Mouse (Mus musculus): Measurements from ENCODE around the gene Cul7.

Gene Cul7

DNA sequence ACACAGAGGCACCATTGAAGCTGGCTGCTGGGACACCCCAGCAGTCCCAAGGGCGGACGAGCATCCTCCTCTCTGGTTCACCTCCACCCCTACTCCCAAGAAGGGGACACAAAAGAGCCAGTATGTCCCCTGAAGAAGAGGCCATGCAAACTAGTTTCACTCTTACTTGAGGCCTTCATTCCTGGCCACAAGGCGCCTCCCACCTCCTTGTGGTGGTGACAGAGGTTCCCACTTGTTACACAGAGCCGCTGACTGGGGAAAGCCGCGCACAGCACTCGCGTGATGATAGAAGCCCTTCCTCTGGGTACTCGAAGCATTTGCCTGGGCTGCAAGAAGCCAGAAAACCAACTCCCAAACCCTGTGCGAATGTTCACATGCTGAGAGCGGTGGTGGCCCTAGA lies 27.9 kb upstream of the Cul7 start:
- H3K27me3 ChIP-seq (ENCODE audit: insufficient read depth, low read length) = no peaks in the 10 kb centered on the region
- peak overlapping the region; percentile 60 for H3K4me3 ChIP-seq (replicated peaks; ENCODE audit: low read length)
- no peaks in the 10 kb centered on the region for H3K36me3 ChIP-seq (ENCODE audit: insufficient read depth, low read length)
- H3K9me3 ChIP-seq (ENCODE audit: low read length) = no peaks in the 10 kb centered on the region
- TF ChIP-seq POU5F1 (IDR thresholded peaks at IDR 0.05; ENCODE audit: borderline replicate concordance, low read length) (no peak), NANOG (IDR thresholded peaks at IDR 0.05; ENCODE audit: borderline replicate concordance, low read length) (no peak), CTCF (conservative IDR thresholded peaks at IDR 0.05; ENCODE audit: low read length) (no peak)
- peaks cover 100% of the 10 kb centered on the region for H3K4me1 ChIP-seq (replicated peaks; ENCODE audit: low read depth, low read length)

DNA sequence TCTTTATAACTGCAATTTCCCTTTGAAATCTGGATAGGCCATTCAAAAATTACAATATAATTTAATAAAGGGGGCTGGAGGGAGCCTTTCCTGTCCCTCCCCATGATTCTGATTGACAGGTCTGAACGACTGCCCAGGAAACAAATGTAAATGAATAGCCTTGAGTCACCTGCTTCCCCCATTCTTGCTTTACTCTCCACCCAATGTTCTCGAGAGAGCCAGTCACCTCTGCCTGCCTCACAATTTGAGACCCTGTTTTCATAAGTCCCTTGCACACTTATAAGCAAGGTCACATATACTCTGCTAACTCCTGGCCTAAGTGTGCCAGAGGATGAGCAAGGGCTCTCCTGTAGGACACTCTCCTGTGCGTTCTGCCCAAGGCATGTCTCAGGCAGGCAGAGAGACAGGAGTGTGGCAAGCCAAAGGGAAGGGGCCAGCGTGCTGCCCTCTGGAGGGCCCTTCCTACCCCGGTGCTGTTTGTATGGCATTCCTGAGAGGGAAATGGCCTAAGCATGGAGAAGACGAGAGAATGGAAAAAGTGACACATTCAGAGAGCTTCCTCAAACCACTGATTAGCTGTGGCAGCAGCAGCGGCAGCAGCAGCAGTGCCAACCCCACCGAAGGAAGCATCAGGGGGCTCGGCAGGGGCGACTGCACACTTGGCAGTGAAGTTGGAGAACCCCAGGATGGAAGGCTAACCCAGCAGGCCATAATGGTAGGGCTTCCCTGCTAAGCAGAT lies 26.1 kb upstream of the Cul7 start:
- peak overlapping the region; percentile 70 for H3K4me3 ChIP-seq (replicated peaks; ENCODE audit: low read length)
- TF ChIP-seq CTCF (conservative IDR thresholded peaks at IDR 0.05; ENCODE audit: low read length) (no peak; the same call in 1 of the 2 replicates), POU5F1 (IDR thresholded peaks at IDR 0.05; ENCODE audit: borderline replicate concordance, low read length) (no peak), NANOG (IDR thresholded peaks at IDR 0.05; ENCODE audit: borderline replicate concordance, low read length) (no peak)

DNA sequence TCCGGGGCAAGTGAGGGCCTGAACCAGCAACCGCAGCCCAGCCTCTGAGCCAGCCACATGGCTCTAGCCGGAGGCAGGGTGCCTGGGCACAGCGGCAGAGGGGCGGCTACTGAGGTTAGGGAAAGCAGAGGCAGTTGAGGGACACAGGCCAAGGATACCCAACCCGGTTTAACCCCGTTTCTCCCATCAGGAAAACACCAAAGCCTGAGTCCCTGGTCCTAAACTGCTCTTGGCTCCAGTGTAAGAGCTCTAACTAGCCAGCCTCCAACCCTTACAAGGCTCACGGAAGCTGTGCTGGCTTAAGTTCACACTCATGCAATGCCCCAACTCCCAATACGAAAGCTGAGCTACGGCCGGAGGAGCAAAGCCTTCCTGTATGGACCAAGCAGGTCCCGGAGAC lies 25.5 kb upstream of the Cul7 start:
- Histone ChIP-seq H3K27me3 (ENCODE audit: insufficient read depth, low read length) (peaks cover 8% of the 10 kb centered on the region), H3K4me3 (replicated peaks; ENCODE audit: low read length) (peak overlapping the region; percentile 70)
- no peak for TF ChIP-seq NANOG (IDR thresholded peaks at IDR 0.05; ENCODE audit: borderline replicate concordance, low read length)
- TF ChIP-seq POU5F1 (IDR thresholded peaks at IDR 0.05; ENCODE audit: borderline replicate concordance, low read length) = no peak
- TF ChIP-seq CTCF (conservative IDR thresholded peaks at IDR 0.05; ENCODE audit: low read length) = no peak

More for the DNA sequence above, 26.1 kb upstream of the Cul7 start:
- Histone ChIP-seq H3K36me3 (ENCODE audit: insufficient read depth, low read length) (no peaks in the 10 kb centered on the region), H3K27me3 (ENCODE audit: insufficient read depth, low read length) (peaks cover 8% of the 10 kb centered on the region), H3K9me3 (ENCODE audit: low read length) (no peaks in the 10 kb centered on the region), H3K4me1 (replicated peaks; ENCODE audit: low read depth, low read length) (peaks cover 95% of the 10 kb centered on the region)

DNA sequence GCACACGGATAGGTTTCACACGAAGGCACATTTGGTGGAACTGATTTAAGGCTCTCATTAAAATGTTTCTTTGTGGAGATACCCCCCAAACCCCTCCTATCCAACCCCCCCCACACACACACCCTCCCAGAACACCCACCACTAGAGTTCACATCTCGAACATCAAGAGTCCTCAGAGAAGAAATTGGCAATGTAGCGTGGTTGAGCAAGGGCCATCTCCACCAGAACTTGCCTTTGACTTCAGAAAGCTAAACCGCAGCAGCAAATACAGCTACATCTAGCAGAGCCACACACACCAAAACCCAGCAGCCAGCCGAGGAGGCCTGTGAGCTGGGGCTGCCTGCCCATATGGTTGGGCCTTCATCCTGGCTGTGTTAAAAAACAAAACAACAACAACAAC lies 22.7 kb upstream of the Cul7 start:
- peaks cover 8% of the 10 kb centered on the region for H3K27me3 ChIP-seq (ENCODE audit: insufficient read depth, low read length)
- H3K4me3 ChIP-seq (replicated peaks; ENCODE audit: low read length) = peak overlapping the region; percentile 97
- TF ChIP-seq POU5F1 (IDR thresholded peaks at IDR 0.05; ENCODE audit: borderline replicate concordance, low read length) (no peak), NANOG (IDR thresholded peaks at IDR 0.05; ENCODE audit: borderline replicate concordance, low read length) (no peak), CTCF (conservative IDR thresholded peaks at IDR 0.05; ENCODE audit: low read length) (no peak)
- peaks cover 87% of the 10 kb centered on the region for H3K4me1 ChIP-seq (replicated peaks; ENCODE audit: low read depth, low read length)
- H3K9me3 ChIP-seq (ENCODE audit: low read length) = no peaks in the 10 kb centered on the region
- peaks cover 11% of the 10 kb centered on the region for H3K36me3 ChIP-seq (ENCODE audit: insufficient read depth, low read length)

More for the DNA sequence above, 25.5 kb upstream of the Cul7 start:
- Histone ChIP-seq H3K4me1 (replicated peaks; ENCODE audit: low read depth, low read length) (peaks cover 90% of the 10 kb centered on the region), H3K36me3 (ENCODE audit: insufficient read depth, low read length) (no peaks in the 10 kb centered on the region), H3K9me3 (ENCODE audit: low read length) (no peaks in the 10 kb centered on the region)

DNA sequence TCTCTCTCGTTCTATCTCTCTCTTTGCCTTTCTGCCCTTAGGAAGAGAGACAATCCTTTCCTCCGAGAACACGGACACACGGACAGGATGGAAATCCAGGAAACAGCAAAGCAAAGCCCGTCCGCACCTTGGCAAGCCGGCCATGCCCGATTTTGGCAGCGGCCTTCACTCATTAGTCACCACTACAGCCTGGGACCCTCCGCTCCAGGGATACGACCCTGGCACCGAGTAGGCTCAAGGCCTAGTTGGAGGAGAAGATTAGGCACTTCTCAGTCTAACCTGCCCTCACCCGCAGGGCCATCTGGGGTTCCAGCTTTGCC lies 21.7 kb upstream of the Cul7 start:
- TF ChIP-seq NANOG (IDR thresholded peaks at IDR 0.05; ENCODE audit: borderline replicate concordance, low read length) (no peak), POU5F1 (IDR thresholded peaks at IDR 0.05; ENCODE audit: borderline replicate concordance, low read length) (no peak), CTCF (conservative IDR thresholded peaks at IDR 0.05; ENCODE audit: low read length) (no peak)

DNA sequence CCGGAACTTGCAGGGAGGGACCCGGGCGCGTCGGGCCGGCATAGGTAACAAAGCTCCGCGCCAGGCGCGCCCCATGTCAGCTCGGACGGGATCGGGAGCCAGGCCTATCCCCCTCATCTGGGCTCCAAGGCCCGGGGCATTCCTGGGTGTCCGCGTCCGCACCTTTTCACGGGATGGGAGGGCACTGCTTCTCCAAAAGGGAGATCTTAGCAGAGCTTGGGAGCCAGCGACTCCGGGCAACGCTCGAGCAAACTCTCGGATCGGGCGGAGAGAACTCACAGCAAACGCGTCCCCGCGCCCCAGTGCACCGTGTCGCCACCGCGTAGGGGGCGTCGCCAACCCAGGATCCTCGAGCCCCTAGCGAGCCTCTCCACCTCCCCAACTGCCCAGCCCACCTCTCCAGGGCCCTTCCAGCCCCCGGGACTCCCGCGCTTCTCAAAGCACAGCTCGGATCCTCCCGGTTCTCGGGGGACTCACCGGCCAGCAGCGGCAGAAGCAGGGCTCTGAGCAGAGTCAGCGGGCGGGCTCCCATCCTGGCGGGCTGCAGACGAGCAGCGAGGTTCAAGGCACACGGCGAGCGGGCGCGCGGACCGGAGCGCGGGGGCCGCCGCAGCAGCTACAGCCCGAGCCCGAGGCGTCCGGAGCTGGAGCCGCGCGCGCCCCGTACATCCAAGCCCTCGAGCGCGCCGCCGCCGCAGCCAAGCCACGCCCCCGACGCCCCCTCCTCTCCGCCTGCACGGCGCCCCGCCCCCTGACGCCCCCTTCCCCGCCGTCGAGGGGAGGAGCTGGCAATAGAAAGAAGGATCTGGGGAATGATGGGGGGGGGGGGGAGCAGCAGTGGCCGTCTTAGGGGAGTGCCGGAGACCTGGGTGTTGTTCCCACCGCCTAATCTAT lies 21.1 kb upstream of the Cul7 start, which contains the start of gene Ptk7:
Gene Ptk7, minus strand, starts transcription at position 714 of the 894 bp plus-strand sequence.
- peak within 1 kb of the TSS; percentile 97 for H3K4me3 ChIP-seq (replicated peaks; ENCODE audit: low read length)
- H3K27me3 ChIP-seq (ENCODE audit: insufficient read depth, low read length) = peaks cover 8% of the 10 kb centered on the region
- TF ChIP-seq CTCF (conservative IDR thresholded peaks at IDR 0.05; ENCODE audit: low read length) = no peak
- TF ChIP-seq POU5F1 (IDR thresholded peaks at IDR 0.05; ENCODE audit: borderline replicate concordance, low read length) = no peak
- no peak for TF ChIP-seq NANOG (IDR thresholded peaks at IDR 0.05; ENCODE audit: borderline replicate concordance, low read length)
- no peaks in the 10 kb centered on the region for H3K9me3 ChIP-seq (ENCODE audit: low read length)
- H3K4me1 ChIP-seq (replicated peaks; ENCODE audit: low read depth, low read length) = peaks cover 81% of the 10 kb centered on the region
- H3K36me3 ChIP-seq (ENCODE audit: insufficient read depth, low read length) = peaks cover 25% of the 10 kb centered on the region

More for the DNA sequence above, 21.7 kb upstream of the Cul7 start:
- Histone ChIP-seq H3K27me3 (ENCODE audit: insufficient read depth, low read length) (peaks cover 8% of the 10 kb centered on the region), H3K9me3 (ENCODE audit: low read length) (no peaks in the 10 kb centered on the region), H3K4me1 (replicated peaks; ENCODE audit: low read depth, low read length) (peaks cover 81% of the 10 kb centered on the region), H3K36me3 (ENCODE audit: insufficient read depth, low read length) (peaks cover 21% of the 10 kb centered on the region), H3K4me3 (replicated peaks; ENCODE audit: low read length) (peak overlapping the region; percentile 97)

- Histone ChIP-seq H3K27me3 (ENCODE audit: insufficient read depth, low read length) (peaks cover 8% of the 10 kb centered on the region), H3K36me3 (ENCODE audit: insufficient read depth, low read length) (peaks cover 25% of the 10 kb centered on the region), H3K4me3 (replicated peaks; ENCODE audit: low read length) (peak overlapping the region; percentile 97), H3K4me1 (replicated peaks; ENCODE audit: low read depth, low read length) (peaks cover 80% of the 10 kb centered on the region), H3K9me3 (ENCODE audit: low read length) (no peaks in the 10 kb centered on the region)
- no peak for TF ChIP-seq NANOG (IDR thresholded peaks at IDR 0.05; ENCODE audit: borderline replicate concordance, low read length)
- no peak for TF ChIP-seq POU5F1 (IDR thresholded peaks at IDR 0.05; ENCODE audit: borderline replicate concordance, low read length)
- TF ChIP-seq CTCF (conservative IDR thresholded peaks at IDR 0.05; ENCODE audit: low read length) = no peak
These were observed 20.3 kb upstream of the Cul7 start for GRCm38 (mm10) chr17:46629685-46630441.
